Mouse (Mus musculus): Measurements from ENCODE around the gene Galnt6.

The Galnt6 gene

GRCm38 (mm10) chr15:100654271-100654670 is 74.9 kb downstream of the Galnt6 start:
- no peak for DNase-seq (ENCODE audit: low spot score)

GRCm38 (mm10) chr15:100651610-100652009 is 77.6 kb downstream of the Galnt6 start:
- no peak for DNase-seq (ENCODE audit: low spot score)

- DNase-seq (ENCODE audit: low spot score) = no peak
These were observed 79.1 kb downstream of the Galnt6 start for GRCm38 (mm10) chr15:100650111-100650510.

GRCm38 (mm10) chr15:100646161-100646560 is 83.0 kb downstream of the Galnt6 start:
- DNase-seq (ENCODE audit: low spot score) = no peak

- no peak for DNase-seq (ENCODE audit: low spot score)
These were observed 86.7 kb downstream of the Galnt6 start for GRCm38 (mm10) chr15:100642451-100642850.
